Mouse (Mus musculus) 3T3-L1 (cell line): ENCODE measurements around the gene 1700003E16Rik.
A peak's percentile ranks its signal among the peaks of the same experiment; 100 is the strongest.

ENCODE experiments used
- DNase-seq: peaks from one replicate; pipeline ENCODE4 v3.0.0-alpha.2; 2015; ENCODE audit warnings: low read depth, low spot score

The 1700003E16Rik gene

DNA sequence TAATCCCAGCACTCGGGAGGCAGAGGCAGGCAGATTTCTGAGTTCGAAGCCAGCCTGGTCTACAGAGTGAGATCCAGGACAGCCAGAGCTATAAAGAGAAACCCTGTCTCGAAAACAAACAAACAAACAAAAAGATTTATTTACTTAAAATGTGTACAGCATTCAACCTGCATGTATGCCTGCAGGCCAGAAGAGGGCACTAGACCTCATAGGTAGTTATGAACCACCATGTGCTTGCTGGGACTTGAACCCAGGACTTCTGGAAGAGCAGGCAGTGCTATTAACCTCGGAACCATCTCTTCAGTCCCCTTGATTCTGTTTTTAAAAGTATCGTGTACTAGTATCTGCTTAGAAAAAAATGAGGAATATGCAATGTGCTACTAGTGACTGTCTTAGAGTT is 28.8 kb upstream of the 1700003E16Rik start:
- DNase-seq, result no peak

DNA sequence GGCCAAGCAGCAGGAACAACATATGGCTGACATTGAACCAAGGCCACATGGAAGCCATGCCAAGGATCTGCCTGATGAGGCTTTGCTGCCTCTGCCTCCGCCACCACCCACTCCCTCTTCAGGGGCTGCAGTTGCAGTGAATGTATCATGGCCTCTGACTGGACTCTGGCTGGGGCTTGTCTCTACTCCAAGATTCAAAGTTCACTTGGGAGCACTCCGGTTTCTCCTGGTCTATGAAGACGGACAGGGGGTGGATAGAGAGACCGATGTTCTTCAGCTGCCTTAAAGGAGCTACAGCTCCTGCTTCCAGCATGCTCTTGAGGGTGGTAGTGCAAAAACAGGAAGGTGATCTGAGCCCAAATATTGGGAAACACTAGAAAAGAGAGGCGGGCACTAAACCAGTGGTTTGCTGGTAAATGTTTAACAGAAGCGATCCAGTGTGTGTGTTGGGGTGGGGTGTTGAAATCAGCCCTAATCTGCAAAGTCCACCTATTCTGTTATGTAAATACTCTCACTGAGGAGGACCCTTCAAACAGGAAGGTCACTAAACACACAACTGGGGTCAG is 24.7 kb upstream of the 1700003E16Rik start:
- DNase-seq, result no peak

DNA sequence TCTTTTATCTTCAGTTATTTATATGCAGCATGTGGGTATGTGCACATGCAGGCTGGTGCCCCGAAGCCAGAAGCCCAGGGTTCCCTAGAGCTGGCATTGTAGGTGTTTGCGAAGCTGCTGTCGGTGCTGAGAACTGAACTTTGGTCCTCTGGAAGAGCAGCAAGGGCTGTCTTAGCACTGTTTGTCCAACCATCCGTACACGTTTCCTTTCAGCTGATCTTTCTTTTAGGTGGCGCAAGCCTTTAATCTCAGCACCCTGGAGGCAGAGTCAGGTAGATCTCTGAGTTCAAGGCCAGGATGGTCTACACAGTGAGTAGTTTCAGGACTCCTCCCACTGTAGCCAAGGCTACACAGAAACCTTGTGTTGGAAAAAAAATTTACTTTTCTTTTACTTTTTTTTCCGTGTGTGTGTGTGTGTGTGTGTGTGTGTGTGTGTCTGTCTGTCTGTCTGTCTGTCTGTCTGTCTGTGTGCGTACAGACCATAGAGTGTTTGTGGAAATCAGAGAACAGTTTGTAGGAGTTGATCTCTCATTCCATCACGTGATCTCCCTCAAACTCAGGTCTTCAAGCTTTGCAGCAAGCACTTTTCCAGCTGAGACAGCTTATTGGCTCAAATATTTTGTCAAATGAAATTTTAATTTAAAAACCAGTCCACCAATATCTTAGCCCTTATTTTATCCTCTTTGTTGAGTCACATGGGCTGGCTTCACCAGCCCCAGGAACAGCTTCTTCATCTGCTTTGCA is 23.9 kb upstream of the 1700003E16Rik start:
- DNase-seq, result no peak

DNA sequence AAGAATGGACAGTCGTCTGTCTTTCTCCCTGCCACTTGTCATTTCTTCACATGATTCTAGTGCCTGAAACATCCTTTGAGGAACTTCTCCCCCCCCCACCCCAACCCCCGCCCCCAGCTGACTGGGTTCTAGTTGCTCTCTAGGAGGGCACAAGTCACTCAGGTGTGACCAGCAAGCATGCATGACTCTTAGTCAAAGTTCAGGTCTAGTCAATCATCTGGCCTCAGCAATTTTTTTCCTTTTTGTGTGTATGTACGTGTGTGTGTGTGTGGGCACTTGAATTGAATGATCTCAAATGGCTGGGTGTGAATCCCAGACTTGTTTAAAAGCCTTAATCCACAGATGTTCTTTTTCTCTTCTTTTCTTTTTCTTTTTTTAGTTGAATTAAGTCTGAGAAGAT is 22.0 kb upstream of the 1700003E16Rik start:
- no peak for DNase-seq

DNA sequence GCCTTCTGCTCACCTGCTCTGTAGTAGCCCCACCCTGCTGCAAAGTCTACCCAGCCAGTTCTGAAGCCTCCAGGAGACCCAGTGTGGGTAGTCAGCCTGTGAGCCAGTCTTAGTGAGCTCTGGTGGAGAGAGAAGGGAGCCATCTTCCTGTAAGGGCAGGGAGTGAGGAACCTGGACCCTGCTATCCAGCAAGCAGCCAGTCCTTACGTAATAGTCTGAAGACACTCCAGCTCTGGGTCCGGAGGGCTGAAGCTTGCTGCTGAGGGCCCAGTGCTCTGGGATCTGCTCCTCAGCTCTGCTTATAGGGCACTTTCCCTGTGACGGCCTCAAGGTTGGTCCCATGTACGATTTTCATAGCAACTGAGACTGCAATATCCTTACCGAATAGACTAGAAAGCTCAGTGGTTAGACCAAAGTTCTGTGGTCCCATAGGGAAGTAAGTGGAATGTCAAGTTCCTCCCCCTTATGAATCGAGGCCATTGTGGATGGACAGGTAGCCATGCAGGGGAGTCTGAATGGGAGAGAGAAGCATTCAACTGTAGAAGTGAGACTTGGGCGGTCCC is 21.2 kb upstream of the 1700003E16Rik start, which contains the start of gene Rtkn:
TSS of gene Rtkn (plus strand) at position 513 of the 563 bp plus-strand sequence.
- DNase-seq, result no peak

DNA sequence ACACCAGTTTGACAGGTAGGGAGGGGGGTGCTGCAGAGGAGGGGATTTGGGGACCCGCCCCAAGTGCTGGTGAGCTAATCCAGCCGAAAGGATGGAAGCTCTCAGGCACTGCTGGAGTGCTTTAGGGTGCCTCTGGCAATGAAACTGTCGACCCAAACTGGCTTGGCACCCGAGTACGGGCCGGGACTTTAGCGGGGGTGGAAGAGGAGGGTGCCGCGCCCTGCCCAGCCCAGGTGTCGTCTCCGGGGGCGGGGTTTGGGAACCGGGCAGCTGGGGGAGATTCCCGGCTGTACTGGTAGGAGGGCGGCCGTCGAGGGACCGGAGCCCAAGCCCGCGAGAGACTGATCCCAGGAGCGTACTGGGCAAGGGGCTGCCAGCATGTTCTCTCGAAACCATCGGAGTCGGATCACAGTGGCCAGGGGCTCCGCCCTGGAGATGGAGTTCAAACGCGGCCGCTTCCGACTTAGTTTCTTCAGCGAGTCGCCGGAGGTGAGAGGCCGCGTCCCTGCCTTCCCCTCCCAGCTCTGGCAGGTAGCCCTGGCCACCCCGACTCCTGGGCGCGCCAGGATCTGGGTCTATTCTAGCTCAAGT is 20.5 kb upstream of the 1700003E16Rik start:
- DNase-seq, result no peak

DNA sequence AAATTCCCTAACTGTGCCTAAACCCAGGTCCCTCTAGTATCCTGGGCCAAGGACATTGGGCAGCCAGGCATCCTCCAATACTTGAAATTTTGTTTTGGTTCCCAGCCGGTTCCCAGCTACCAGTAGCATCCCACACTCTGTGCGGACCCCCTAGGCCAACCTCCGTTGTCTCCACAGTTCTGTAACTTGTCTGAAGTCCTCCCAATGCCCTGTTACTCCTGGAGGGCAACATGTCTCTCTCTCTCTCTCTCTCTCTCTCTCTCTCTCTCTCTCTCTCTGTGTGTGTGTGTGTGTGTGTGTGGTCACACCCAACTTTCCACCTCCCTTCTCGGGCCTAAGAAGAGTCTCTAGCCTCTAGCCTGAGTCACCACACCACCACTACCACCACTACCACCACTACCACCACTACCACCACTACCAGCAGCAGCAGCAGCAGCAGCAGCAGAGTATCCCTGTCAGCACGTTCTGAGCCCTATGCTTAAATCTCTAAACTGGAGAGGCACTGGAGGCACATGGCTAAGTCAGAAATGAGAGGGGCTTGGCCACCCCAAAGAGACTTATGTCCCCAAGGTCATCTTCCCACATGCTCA is 19.8 kb upstream of the 1700003E16Rik start:
- DNase-seq, result peak; percentile 80

DNA sequence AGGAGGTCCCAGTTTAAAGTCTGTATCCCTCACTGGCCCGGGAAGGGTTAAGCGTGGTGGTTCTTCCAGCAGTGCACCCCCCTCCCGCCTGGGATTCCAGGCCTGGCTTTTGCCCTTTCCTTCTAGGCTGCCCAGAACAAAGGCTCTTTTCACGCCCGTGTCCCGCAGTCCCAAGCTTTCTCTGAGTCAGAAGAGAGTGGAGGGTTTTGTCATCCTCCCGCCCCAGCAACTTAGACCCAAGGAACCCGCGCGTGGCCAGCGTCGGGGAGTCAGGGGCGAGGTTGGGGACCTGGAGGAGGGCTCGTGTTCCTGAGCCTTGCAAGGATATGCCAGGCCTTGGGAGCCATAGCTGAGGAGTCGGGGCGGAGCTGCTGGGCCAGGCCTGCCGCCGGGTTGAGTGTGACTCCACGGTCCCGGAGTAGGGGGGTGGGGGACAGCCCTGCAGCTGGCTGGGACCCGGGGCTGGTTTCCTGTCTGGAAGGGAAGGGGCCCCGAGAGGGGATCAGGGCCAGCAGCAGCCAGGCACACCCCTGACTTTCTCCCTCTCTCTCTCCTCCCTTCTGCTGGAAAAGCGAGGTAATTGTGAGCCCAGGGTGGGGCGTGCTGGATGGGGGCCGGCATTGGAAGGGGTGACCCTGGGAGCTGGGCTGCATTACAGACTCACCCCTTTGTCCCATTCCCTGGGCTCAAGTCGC is 19.2 kb upstream of the 1700003E16Rik start:
- DNase-seq, result peak; percentile 82

DNA sequence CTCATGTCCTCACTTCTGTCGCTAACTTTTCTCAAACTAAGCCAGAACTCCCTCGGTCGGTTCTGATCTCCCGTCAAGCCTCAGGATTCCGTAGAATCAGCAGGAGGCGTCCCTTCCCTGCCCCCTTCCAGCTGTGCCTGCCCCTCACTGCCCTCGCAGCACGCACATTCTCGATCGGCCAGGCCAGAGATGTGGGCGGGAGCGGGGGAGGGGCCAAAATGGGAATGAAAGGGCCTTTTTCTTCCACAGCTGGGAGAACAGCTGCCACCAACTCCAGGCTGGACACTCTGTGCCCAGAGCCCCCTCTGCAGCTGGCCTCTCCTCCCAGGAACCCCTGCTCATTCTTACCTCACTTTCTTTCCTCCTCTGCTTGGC is 18.6 kb upstream of the 1700003E16Rik start:
- DNase-seq, result peak; percentile 98

DNA sequence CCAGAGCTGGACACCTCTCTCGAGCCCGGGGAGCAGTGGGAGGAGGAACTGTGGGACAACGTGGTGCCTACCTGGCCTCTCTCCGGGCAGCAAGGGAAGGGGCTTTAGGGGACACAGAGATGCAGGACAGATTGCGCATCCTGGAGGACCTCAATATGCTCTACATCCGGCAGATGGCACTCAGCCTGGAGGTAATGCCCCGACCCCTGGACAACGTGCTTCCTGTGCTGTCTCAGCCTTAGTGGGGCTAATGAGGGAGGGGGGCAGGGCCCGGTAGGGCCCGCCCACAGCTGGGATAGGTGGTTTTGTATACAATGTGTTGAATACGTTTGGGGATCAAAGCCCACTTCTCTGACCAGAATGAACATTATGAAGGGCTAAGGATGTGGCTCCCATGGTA is 18.1 kb upstream of the 1700003E16Rik start:
- peak; percentile 86 for DNase-seq

DNA sequence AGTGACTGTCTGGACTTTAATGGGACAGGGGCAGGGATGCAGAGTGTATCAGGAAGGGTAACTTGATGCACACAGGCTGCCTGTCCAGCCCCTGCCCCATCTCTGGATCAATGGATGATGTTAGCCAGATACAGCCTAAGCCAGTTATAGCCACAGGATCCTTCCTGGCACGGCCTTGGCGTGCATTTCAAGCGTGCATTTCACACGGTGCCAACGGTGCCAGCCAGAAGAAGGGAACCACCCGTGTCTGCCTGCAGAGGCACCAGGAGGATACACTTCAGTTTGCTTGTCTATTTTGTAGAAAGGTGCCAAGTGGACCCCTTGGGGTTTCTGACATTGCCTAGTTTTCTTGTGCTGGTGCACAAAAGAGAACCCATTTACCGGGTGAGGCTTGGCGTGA is 16.2 kb upstream of the 1700003E16Rik start:
- DNase-seq, result no peak

DNA sequence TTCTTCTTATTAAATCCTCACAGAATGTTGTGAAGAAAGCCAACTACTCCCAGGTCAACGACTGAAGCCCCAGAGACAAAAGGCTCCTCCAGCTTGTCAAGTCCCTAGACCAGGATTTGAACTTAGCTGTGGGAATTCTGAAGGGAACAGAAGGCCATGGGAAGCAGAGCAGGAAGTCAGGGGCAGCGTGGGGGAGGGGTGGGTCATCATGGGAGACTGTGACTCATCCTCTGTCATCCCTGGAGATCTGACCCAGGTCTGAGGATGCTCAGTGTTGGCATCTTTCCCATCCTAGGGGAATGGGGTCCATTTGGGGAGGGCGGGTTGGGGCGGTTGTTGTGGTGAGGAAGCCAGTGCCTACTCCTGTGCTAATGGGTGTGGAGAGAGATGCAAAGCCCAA is 14.6 kb upstream of the 1700003E16Rik start:
- DNase-seq, result peak; percentile 44

DNA sequence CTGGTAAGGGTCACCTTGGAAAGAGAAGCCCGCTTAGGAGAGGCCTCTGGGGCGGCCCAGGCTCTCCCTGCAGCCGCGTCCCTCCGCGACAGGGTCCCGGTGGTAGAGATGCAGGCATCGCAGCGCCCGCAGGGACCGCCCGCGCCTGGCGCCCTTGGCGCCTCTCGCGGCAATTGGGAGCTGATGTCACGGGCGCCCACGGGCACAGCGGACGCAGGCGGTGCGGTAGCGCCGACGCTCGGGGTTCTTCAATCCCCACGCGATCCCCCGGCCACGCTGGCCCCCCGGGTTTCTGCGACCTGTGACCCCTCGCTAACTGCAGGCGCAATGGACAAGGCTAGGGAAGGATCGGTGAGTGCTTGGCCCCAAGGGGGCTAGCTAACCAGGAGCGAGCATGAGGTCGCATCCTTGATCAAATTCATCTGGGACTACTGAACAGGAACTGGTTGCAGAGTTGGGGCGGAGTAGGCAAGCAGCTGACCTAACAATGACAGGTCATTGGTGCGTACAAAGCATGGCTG is 13.9 kb upstream of the 1700003E16Rik start:
- no peak for DNase-seq

DNA sequence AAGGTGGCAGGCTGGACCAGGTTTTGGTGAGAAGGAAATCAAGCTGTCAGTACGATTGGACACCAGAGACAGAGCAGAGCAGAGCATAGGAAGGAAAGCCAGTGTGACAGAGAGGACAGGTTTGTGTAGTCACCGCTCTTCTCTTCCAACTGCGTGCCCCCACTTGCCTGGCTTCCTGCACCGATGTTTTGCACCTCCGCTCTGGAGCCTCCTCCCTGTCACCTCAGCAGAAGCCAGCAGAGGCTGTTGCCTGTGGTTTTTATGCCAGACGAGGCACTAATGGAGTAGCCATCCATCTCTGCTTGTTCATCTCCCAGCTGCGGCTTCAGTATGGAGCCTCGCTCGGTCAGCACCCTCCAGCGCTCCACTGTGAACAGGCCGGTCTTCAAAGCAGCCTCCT is 13.3 kb upstream of the 1700003E16Rik start:
- no peak for DNase-seq

DNA sequence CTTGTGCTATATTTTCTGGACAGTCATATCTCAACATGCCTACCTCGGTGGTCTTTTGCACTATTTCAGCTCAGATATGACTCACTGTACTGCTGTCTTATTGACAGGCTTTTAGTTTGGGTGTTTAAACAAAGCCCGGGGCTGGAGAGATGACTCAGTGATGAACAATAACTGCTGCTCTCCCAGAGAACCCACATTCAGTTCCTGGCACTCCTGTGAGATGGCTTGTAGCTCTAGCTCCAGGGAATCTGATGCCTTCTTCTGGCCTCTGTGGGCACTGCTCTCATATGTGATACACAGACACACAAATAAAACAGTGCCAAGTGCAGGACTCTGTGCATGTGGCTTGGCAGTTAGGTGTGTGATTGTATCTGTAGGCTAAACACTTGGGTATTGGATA is 11.0 kb upstream of the 1700003E16Rik start:
- peak; percentile 98 for DNase-seq

DNA sequence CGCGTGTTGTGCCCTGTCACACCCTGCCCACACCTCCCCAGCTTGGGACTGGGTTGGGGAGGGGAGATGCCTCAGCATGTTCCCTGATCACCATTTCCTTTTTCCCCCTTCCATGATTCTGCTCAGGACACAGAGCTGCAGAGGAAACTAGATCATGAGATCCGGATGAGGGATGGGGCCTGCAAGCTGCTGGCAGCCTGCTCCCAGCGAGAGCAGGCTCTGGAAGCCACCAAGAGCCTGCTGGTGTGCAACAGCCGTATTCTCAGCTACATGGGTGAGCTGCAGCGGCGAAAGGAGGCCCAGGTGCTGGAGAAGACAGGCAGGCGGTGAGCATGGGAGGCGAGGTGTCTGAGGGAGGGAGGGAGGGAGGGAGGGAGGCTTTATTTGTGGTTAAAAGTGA is 10.4 kb upstream of the 1700003E16Rik start:
- DNase-seq, result no peak

DNA sequence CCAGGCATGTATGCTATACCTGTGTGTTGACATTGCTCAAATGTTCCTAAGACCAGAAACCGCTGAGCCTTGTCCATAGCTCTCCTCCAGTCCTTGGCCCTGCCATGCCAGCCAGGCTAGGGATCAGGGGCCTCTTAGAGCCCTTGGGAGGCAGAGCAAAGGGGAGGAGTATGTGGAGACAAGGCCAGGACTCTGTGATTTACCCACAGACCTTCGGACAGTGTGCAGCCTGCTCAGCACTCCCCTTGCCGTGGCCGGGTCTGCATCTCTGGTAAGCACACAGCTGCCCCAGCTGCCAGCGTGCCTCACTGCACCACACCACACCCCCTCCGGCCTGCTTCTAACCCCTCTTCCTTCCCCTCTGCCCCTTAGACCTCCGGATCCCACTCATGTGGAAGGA is 8.9 kb upstream of the 1700003E16Rik start:
- DNase-seq, result no peak

DNA sequence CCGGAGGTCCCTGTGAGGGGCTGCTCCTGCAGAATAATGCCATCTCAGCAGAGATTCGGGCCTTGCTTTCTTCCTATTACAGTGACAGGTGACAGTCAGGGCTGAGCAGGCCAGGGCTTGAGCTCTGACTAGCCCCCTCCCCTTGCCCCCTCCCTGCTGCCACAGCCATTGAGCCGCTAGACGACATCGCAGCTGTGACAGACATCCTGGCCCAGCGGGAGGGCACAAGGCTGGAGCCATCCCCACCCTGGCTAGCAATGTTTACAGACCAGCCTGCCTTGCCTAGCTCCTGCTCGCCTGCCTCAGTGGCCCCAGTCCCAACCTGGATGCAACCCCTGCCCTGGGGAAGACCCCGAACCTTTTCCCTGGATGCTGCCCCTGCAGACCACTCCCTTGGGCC is 4.5 kb upstream of the 1700003E16Rik start:
- no peak for DNase-seq

DNA sequence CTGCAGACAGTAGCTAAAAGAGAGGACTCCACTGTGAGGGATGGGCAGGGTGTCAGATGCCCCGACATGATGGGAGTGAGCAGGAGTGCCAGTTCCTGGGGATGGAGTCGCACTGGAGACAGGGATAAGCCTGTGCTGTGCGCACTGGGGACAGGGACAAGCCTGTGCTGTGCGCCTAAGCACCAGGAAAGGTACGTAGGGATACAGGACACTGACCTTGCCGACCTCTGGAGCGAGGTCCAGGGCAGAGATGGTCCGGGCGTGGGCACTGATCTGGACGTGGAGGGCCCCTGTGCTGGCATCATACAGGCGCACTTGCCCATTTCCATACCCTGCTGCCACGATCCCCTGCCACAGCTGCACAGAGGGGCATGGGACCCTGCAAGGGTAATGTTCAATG is 3.2 kb upstream of the 1700003E16Rik start:
- DNase-seq, result no peak

DNA sequence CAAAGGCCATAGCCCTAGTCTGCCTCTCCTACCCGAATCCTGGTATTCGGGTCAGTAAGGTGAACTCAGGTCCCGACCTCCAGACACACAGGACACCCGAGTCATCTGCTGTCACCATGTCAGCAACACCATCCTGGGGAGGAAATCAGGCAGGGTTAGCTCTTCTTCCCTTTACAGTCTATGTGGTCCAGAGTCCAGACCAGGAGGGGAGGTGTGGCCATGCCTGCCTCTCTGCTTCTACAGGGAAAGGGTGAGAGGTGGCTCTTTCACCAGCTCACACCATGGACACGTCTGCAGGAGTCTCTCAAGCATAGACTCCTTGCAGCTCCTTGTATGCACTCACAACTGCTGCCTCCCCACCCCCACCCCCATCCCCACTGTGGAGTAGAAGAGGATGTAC is 2.7 kb upstream of the 1700003E16Rik start:
- no peak for DNase-seq

DNA sequence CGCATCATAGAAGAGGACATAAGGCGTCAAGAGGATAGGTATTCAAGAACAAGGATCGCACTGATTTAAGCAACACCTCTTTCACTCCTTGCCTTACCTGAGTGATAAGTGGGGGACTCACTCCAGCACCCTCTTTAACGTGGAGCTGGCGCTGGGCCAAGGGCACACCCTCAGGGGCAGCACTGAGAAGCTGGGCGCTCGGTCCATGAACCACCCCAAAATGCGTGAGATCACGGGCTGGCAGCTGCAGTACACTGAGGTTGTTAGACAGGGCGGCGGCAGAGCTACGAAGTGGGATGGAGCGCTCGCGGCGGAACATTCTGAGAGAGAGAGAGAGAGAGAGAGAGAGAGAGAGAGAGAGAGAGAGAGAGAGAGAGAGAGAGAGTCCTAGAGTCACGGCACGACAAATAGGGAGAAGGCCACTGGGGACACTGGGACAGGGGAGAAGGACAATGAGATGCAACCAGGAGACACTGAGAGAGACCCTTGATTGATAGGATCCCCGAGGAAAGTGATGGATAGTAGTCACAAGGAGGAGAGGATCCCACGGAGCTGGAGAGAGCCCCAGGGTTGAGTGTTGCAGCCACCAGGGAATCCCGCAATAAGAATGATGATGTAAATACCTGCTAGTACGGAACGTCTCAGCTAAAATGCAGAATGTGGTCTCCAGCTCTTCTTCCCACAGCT is 509 bp upstream of the 1700003E16Rik start:
- peak; percentile 47 for DNase-seq
